Mouse (Mus musculus) cerebellum, adult 2 months (tissue): ENCODE results near the gene Slc47a2.

Source experiments
- CTCF ChIP-seq: fragments of 200-500 bp; IDR thresholded peaks from 2 replicates; pipeline ENCODE4 v1.5.1; 2011; ENCODE audit warnings: low read depth, mild to moderate bottlenecking, control low read depth, low read length, moderate library complexity, borderline replicate concordance; ENCODE audit not compliant: insufficient read depth
- POLR2A ChIP-seq: fragments of 200-500 bp; IDR thresholded peaks from 2 replicates; pipeline ENCODE4 v1.6.1; 2011; ENCODE audit warnings: low read length, control low read depth, borderline replicate concordance; ENCODE audit not compliant: insufficient read depth

DNA sequence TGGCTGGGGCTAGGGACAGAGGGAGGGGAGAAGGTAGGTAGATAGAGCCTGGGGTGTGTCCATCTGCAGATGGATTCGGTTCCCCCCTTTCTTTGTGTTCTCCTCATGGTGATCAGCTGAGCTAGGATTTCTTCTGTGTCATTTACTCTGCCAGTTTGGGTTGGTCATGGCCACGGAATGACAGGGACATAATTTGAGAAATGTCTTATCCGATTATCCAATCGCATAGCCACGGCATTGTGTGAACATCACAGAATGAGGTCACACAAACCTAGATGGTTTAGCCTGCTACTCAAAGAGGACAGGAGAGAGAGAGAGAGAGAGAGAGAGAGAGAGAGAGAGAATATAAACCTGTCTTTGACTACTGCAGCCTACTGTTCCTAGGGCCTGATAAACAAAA is 12.7 kb upstream of the Slc47a2 start:
- TF ChIP-seq POLR2A, result no peak
- no peak for TF ChIP-seq CTCF
